Mouse (Mus musculus): Measurements from ENCODE around the gene Hnf1b. TPM values are rescaled to one million over a fixed set of nuclear protein-coding genes. Genes with fewer than 3 reads are reported as not detected.

Hnf1b gene
- total RNA-seq, 2 experiments from 2014 or later, result not detected

Other genes with a start within 250 kb of the Hnf1b start
- not detected for gene Rpl9-ps1, start 204.4 kb upstream of the Hnf1b start, total RNA-seq (2021)
- not detected for gene Ccl3, start 200.7 kb upstream of the Hnf1b start, total RNA-seq (2021)
- gene Ccl4, start 187.5 kb upstream of the Hnf1b start, total RNA-seq (2021), result not detected
- gene Wfdc17, start 146.1 kb upstream of the Hnf1b start, total RNA-seq (2021), result 1 to 10 TPM; 2.7 to 3.7 TPM
- not detected for gene Wfdc18, start 141.0 kb upstream of the Hnf1b start, total RNA-seq (2021)
- gene Wfdc21, start 103.1 kb upstream of the Hnf1b start, total RNA-seq (2021), result not detected
- gene Heatr6, start 96.4 kb upstream of the Hnf1b start, total RNA-seq (2021), result 1 to 10 TPM; 5.6 to 6.6 TPM
- gene Ddx52, start 92.0 kb downstream of the Hnf1b start, total RNA-seq (2021), result 10 to 100 TPM; 10.9 to 12.6 TPM
- 10 to 100 TPM; 26.1 to 26.6 TPM for gene Synrg, start 114.4 kb downstream of the Hnf1b start, total RNA-seq (2021)
- under 1 TPM; 0.50 to 0.73 TPM for gene Dusp14, start 219.2 kb downstream of the Hnf1b start, total RNA-seq (2021)

Measured in heart, postnatal 36 days (tissue).